ENCODE assay signal across 9 mouse cellular contexts in genomic region chr14:51240899-51241298, GRCm38 (mm10). TPM values are rescaled to one million over a fixed set of nuclear protein-coding genes. Genes with fewer than 3 reads are reported as not detected.
A peak's percentile ranks its signal among the peaks of the same experiment; 100 is the strongest.
DNase-seq lines count a peak whose midpoint lies in the region; ATAC-seq and TF ChIP-seq lines count a peak whose summit lies in the region.
"Had no signal": no experiment of that assay in that cellular context is flagged by ENCODE, and none has a peak within 500 bp of the region (broad histone marks: within the 10 kb centered on the region; RNA-seq: fewer than 3 reads in every experiment).

No protein-coding gene starts in this region.

- peak; percentile 3 for DNase-seq in cerebellum, adult 8-10 months
- DNase-seq in thymus, adult 2 months = peak; percentile 17
- no peak for DNase-seq in thymus, postnatal 36 days
- peak; percentile 68 for DNase-seq in embryo, embryonic 11 days
- peak; percentile 55 for DNase-seq in kidney, postnatal 14 days
- peak; percentile 60 for DNase-seq in lung, postnatal 0 days (ENCODE audit: low spot score)
- DNase-seq in thymus, postnatal 14 days = peak; percentile 22

- no peaks in the 10 kb centered on the region for H3K9me3 ChIP-seq in lung, postnatal 0 days (ENCODE audit: low read length)
- H3K9me3 ChIP-seq: limb, embryonic 12.5 days had no signal

- ATAC-seq in cerebellum, adult (ENCODE audit: insufficient number of reproducible peaks, low FRiP score, low TSS enrichment) = no peak
- ATAC-seq in lung, postnatal 0 days = no peak

- TF ChIP-seq POLR2A in thymus, adult 2 months (IDR thresholded peaks at IDR 0.05; ENCODE audit: control insufficient read depth, extremely low read depth, insufficient read depth, low read length, poor library complexity) = no peak

- H3K27ac ChIP-seq in thymus, adult 2 months (ENCODE audit: control insufficient read depth, insufficient read depth, low read length) = no peak overlapping the region
- H3K27ac ChIP-seq in lung, postnatal 0 days (ENCODE audit: low read length) = no peak overlapping the region
- H3K27ac ChIP-seq: limb, embryonic 12.5 days had no signal

- H3K4me3 ChIP-seq in thymus, adult 2 months (ENCODE audit: control insufficient read depth, insufficient read depth, low read length) = no peak overlapping the region
- no peak overlapping the region for H3K4me3 ChIP-seq in lung, postnatal 0 days (ENCODE audit: low read depth, low read length)
- H3K4me3 ChIP-seq: limb, embryonic 12.5 days had no signal

- H3K9ac ChIP-seq in lung, postnatal 0 days (replicated peaks; ENCODE audit: low read depth) = no peak overlapping the region
- H3K9ac ChIP-seq: limb, embryonic 12.5 days had no signal

- no peak overlapping the region for H3K4me2 ChIP-seq in lung, postnatal 0 days (replicated peaks; ENCODE audit: low read depth, low read length)
- H3K4me2 ChIP-seq: limb, embryonic 12.5 days had no signal

- H3K4me1 ChIP-seq in thymus, adult 2 months (replicated peaks; ENCODE audit: control insufficient read depth, insufficient read depth, low read length) = no peaks in the 10 kb centered on the region
- no peaks in the 10 kb centered on the region for H3K4me1 ChIP-seq in lung, postnatal 0 days (ENCODE audit: insufficient read depth, low read depth, low read length)
- H3K4me1 ChIP-seq: limb, embryonic 12.5 days had no signal

- H3K27me3 ChIP-seq in thymus, adult 2 months (ENCODE audit: control insufficient read depth, insufficient read depth, low read length) = no peaks in the 10 kb centered on the region
- no peaks in the 10 kb centered on the region for H3K27me3 ChIP-seq in lung, postnatal 0 days (replicated peaks; ENCODE audit: insufficient read depth, low read length)
- H3K27me3 ChIP-seq: limb, embryonic 12.5 days had no signal

- no peaks in the 10 kb centered on the region for H3K36me3 ChIP-seq in thymus, adult 2 months (ENCODE audit: control insufficient read depth, insufficient read depth, low read length)
- no peaks in the 10 kb centered on the region for H3K36me3 ChIP-seq in lung, postnatal 0 days (ENCODE audit: insufficient read depth, low read length)
- H3K36me3 ChIP-seq: limb, embryonic 12.5 days had no signal

- TF ChIP-seq EP300 in lung, postnatal 0 days (IDR thresholded peaks at IDR 0.05) = no peak

- TF ChIP-seq CTCF in thymus, adult 2 months (IDR thresholded peaks at IDR 0.05; ENCODE audit: borderline replicate concordance, control insufficient read depth, extremely low read depth, insufficient read depth, low read length, poor library complexity) = no peak
- peak; percentile 75 for TF ChIP-seq CTCF in lung, postnatal 0 days (IDR thresholded peaks at IDR 0.05)

RNA-seq across cellular contexts. Expression of gene Rnase2a, which starts 15.0 kb away (rescaled TPM):
- polyA plus RNA-seq in thymus, adult 2 months (2012; rRNA removed) = 1.1 and 1.8 TPM in 2 replicates
- not detected in 2 replicates for polyA plus RNA-seq in lung, postnatal 0 days (2015; fragmentation: Nextera tagmentation; extraction: Ambion mirVana)
- polyA plus RNA-seq: limb, embryonic 12.5 days had no signal

RNA-seq across cellular contexts. Expression of gene Ear14, which starts 37.7 kb away (rescaled TPM):
- polyA plus RNA-seq in thymus, adult 2 months (2012; rRNA removed) = not detected in 2 replicates
- polyA plus RNA-seq in lung, postnatal 0 days (2015; fragmentation: Nextera tagmentation; extraction: Ambion mirVana) = not detected in 2 replicates
- polyA plus RNA-seq: limb, embryonic 12.5 days had no signal

RNA-seq across cellular contexts. Expression of gene Ang2, which starts 42.0 kb away (rescaled TPM):
- polyA plus RNA-seq in thymus, adult 2 months (2012; rRNA removed) = 0.20 and 0.45 TPM in 2 replicates
- not detected in 2 replicates for polyA plus RNA-seq in lung, postnatal 0 days (2015; fragmentation: Nextera tagmentation; extraction: Ambion mirVana)
- polyA plus RNA-seq: limb, embryonic 12.5 days had no signal

Comparison
In these comparisons a context has a peak if more than half of its experiments do, and no peak if none do; other contexts are left out.
1. DNase-seq: peak in cerebellum, adult 8-10 months (single experiment), thymus, adult 2 months (single experiment), embryo, embryonic 11 days (single experiment), kidney, postnatal 14 days (single experiment), lung, postnatal 0 days (single experiment) and thymus, postnatal 14 days (single experiment); none in thymus, postnatal 36 days (0 of 2).